Mouse (Mus musculus) forelimb bud, embryonic 11.5 days (tissue): ENCODE measurements around the gene Tmem167.
A peak's percentile ranks its signal among the peaks of the same experiment; 100 is the strongest.

Experiments used
- DNase-seq: peaks from one replicate; pipeline ENCODE4 v3.0.0-alpha.2; 2012; ENCODE audit warnings: low read depth, low spot score

The Tmem167 gene

GRCm38 (mm10) chr13:90183536-90183935 lies 94.6 kb downstream of the Tmem167 start:
- DNase-seq, result no peak

DNA sequence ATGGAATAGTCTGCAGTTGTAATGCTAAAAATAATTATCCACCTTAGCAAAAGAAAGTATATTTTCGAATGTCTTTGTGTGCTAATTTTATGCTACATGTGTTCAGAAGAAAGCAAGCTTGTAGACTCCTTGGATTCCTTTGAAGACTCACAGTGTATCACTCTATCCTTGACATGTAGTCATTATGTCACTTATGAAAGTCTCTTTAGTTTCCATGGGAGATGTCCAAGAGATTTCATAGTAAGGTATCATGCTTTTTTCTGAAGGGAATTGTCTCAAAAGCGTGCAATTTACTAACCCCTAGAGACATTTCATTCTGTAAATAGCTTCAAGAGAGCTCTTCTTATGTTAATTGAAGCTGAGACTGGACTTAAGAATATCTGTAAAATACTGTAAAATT lies 97.8 kb downstream of the Tmem167 start:
- DNase-seq, result no peak

- no peak for DNase-seq
Measured at GRCm38 (mm10) chr13:90188021-90188420, 99.1 kb downstream of the Tmem167 start.

DNA sequence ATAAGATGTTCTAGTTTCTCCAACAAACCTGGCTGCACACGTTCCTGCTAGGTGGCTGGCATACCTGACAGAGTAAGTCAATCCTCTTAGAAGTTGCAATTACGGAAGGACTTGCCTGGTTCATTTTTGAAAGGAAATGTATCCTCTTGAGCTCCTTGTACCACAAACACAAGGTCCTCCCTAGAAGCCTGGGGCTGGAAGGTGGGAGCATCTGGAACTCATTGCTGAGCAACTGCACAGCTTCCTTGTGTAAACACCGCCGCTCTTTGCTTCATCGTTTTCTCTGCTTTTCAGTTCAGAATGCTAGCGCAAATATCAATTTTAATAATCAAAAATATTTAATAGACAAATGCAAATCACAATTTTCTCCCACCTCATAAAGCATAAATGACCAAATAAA lies 102.9 kb downstream of the Tmem167 start:
- DNase-seq, result peak; percentile 68
